Mouse (Mus musculus): ENCODE measurements around the gene Wdr64.

Gene Wdr64

DNA sequence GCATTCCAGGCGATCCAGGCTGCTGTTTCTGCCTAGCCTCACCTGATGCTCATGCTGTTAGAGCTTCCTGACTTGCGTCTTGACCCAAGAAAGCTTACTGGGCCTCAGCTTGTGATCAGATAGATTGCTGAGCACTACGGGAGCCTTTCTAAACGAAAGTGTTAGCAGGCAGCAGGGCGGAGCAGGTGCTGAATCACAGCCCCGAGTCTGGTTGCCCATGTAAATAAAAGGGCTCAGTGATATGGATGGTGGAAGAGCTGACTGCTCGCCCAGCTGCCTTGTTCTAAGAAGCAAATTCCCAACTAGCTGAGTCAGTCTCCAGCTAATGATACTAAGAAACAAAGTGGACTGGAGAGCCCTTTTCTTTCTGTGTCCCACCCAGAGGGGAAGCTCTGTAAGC is 27.4 kb downstream of the Wdr64 start:
- DNase-seq (ENCODE audit: low spot score) = no peak

DNA sequence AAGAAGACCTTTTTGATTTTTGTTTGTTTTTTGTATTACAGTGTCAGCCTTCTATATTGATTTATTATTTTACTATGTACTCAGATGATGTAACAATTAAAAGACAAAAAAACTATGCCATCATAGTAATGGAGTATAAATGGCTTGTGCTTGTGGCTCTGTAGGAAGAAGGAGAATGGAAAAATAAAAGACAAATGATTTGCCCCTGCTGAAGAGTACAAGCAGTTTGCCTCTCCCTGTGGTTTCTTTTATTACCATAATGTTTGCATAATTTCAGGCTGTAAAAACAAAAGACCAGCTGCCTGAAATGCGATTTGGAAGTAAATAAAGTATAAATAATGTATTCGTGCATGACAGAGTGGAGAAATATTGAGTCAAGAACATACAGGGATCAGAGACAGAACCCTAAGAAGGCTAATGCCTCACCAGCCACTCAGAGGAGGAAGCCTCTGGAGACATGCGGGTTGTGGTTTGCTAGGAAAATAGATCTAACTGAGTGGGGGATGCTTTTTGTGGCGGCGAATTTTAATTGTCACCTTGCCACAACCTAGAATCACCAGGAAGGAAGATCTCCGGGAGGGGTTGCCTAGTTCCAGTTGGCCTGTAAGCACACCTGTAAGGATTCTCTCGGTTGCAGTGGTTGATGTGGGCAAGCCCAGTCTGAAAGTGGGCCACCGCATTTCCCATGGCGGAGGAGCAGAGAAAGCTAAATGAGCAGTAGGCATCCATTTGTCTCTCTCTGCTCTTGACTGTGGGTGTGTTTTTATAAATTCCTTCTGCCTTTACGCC is 56.4 kb downstream of the Wdr64 start:
- DNase-seq (ENCODE audit: low spot score) = no peak

DNA sequence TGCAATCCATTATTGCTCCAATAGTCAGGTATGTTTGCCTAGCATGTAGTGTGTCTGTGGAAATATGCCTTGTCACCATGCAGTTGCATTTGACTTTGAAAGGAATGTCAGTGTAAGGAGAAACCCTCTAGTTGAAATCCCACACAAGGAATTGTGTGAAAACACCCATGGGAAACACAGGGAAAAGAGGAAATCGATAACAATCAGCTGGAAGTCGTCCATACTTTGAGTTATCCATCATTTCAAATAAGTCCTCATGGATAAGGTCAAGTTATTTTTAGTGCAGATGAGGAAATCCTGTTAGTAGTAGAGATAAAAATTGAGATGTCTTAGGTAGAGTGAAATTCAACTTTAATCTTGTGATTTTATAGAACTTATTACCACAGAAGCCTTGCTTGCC is 96.3 kb downstream of the Wdr64 start:
- no peak for DNase-seq (ENCODE audit: low spot score)

DNA sequence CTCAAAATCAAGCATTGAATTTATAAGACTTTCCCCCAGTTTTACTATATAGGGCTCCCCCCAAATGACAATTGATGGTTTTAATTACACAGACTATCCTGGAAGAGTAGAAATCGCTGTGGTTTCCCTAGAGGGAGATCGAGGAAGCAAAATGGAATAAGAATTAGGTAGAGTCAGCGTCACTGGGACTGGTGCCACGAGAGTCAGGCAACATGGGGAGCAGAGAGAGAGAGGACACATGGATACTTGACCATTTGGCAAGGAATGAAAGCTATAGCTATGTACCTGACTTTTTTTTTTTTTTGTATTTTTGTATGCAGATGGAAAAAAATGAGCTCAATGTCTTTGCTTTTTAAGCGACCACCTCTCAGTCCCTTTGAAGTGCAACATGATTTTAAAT is 110.0 kb downstream of the Wdr64 start:
- DNase-seq (ENCODE audit: low spot score) = no peak

DNA sequence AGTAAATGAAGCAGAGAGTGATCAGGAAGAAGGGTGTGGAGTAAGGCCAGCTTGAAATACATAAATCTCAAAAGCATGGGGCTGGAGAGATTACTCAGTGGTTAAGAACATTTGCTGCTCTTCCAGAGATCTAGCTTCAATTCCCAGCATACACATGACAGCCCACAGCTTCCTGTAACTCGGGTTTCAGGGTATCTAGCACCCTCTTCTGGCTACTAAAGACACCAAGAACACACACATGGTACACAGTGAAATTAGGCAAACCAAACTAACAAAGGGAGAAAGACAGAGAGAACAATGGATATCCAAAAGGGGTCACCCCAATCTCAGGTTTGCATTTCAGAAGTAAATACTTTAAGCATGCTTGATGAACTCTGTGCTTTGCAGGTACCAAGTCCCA is 113.2 kb downstream of the Wdr64 start:
- no peak for DNase-seq (ENCODE audit: low spot score)

DNA sequence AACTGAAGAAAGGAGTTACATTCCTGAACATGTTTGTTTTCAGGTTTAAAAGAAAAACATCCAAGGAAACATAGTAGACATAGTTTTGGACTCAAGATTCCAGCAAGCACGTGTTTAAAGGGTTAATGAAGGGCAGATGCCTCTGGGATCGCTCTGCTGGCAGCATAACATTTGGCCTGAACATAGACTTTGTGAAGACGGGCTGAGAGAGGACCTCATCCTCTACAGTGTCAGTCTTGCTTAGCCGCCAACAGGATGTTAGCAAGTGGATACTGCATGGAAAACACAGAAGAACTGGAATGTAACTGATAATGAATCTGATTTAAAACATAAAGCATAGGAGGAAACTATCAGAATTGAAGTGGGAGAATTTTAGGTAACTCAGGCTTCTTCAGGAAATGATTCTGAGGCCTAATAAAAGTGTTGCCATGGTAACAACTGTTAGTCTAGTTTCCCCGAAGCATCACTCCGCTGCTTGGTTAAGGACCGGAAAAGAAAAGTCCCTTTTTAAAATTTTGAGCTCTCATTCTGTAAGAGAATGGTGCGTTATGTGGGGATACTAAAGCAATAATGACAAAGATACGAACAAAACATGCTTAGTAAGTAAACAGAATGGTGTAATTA is 125.5 kb downstream of the Wdr64 start:
- no peak for DNase-seq (ENCODE audit: low spot score)

DNA sequence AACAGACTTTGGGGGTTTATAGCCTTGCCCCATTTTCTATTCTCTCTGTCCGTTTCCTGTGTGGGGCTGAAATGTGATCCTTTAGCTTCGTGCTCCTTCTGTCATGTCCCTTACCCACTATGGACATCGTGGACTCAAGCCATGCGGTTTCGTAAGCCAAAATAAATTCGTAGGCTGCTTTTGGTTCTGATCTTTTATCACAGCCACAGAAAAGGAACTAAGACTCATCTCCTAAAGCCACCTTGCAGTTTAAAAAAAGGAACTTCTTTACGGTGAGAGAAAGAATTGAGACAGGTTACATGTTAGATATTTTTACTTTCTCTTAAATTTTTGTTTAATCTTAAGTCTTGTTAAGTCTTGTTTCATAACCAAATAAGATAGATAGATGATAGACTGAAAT is 130.1 kb downstream of the Wdr64 start:
- no peak for DNase-seq (ENCODE audit: low spot score)

DNA sequence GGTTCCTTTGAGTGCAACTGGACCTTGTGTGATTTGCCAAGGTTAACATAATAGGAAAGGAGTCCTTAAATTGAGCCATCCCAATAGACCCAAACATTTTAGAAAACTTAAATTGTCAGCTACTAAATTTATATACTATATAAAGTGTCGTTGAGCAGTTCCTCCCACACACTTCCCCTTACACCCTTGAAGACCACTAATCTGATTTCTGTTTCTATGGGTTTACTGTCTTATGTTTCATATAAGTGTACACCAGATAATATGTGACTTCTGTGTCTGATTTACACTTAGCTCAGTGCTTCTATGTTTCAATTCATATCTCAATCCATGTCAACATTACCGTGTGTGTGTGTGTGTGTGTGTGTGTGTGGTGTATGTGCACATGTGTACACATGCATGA is 130.8 kb downstream of the Wdr64 start:
- DNase-seq (ENCODE audit: low spot score) = no peak

DNA sequence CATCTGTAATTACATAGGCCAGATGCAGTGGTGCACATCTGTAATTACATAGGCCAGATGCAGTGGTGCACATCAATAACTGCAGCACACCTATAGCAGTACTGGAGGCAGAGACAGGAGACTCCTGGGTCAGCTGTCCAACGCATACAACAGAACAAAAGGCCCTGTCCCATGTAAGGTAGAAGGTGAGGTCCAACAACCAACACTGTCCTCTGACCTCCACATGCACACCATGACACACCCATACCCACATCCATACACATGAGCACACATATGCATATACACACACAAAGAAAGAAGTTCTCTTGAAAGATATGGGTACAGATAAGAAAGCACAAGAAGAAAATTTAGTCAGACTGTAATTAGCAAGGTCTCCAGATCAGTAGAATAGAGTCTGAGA is 157.1 kb downstream of the Wdr64 start:
- no peak for DNase-seq (ENCODE audit: low spot score)

Data from urinary bladder, postnatal 14 days (tissue).